Comparison of ENCODE assay signal across 8 mouse cellular contexts in genomic region chr15:98933833-98934216, GRCm38 (mm10). TPM values are rescaled to one million over a fixed set of nuclear protein-coding genes. Genes with fewer than 3 reads are reported as not detected.
A peak's percentile ranks its signal among the peaks of the same experiment; 100 is the strongest.
DNase-seq lines count a peak whose midpoint lies in the region; ATAC-seq and TF ChIP-seq lines count a peak whose summit lies in the region.

No protein-coding gene starts in this region.

- intact Hi-C loops in heart, postnatal 25 days (cut with DNase I), result loop anchor here (2.0 kb wide), 1 partner anchor 19 kb away; the partner anchor contains the start of genes Gm49450 and Tuba1a

- peak overlapping the region; percentile 73 for H3K4me2 ChIP-seq in forebrain, embryonic 15.5 days (replicated peaks)
- H3K4me2 ChIP-seq in neural tube, embryonic 14.5 days (ENCODE audit: low read depth, low read length), result peak overlapping the region; percentile 97

- TF ChIP-seq POLR2A in testis, adult 2 months (IDR thresholded peaks at IDR 0.05; ENCODE audit: control insufficient read depth, low read depth, low read length), result peak; percentile 69

- peaks cover 32% of the 10 kb centered on the region for H3K36me3 ChIP-seq in G1E (replicated peaks)
- H3K36me3 ChIP-seq in forebrain, embryonic 15.5 days, result peaks cover 11% of the 10 kb centered on the region
- H3K36me3 ChIP-seq in neural tube, embryonic 14.5 days (ENCODE audit: control insufficient read depth, insufficient read depth, low read length), result peaks cover 9% of the 10 kb centered on the region; the same call in 1 of the 2 replicates
- H3K36me3 ChIP-seq in testis, adult 2 months (ENCODE audit: control insufficient read depth, insufficient read depth, low read length), result no peaks in the 10 kb centered on the region; the same call in 1 of the 2 replicates

- H3K27ac ChIP-seq in forebrain, embryonic 15.5 days (replicated peaks), result peak overlapping the region; percentile 99
- H3K27ac ChIP-seq in neural tube, embryonic 14.5 days (ENCODE audit: low read depth, low read length), result peak overlapping the region; percentile 94
- H3K27ac ChIP-seq in testis, adult 2 months (ENCODE audit: control insufficient read depth, insufficient read depth, low read depth, low read length), result peak overlapping the region; percentile 86

- no peak for TF ChIP-seq CTCF in G1E (IDR thresholded peaks at IDR 0.05; ENCODE audit: low read depth, low read length)
- 0 out of 2 replicates have a peak, but pooled peaks have one; percentile 13 for TF ChIP-seq CTCF in testis, adult 2 months (IDR thresholded peaks at IDR 0.05; ENCODE audit: control insufficient read depth, insufficient read depth, insufficient replicate concordance, low read depth, low read length)

- ATAC-seq in G1E (ENCODE audit: extremely low read depth, insufficient number of reproducible peaks, low FRiP score, poor library complexity, severe bottlenecking), result peak; percentile 55
- peak; percentile 89 for ATAC-seq in forebrain, embryonic 15.5 days (replicated peaks)
- peak; percentile 85 for ATAC-seq in neural tube, embryonic 14.5 days (ENCODE audit: low read depth)

- peak overlapping the region; percentile 78 for H3K4me3 ChIP-seq in G1E (ENCODE audit: low read depth, low read length)
- H3K4me3 ChIP-seq in forebrain, embryonic 15.5 days, result peak overlapping the region; percentile 76
- peak overlapping the region; percentile 68 for H3K4me3 ChIP-seq in neural tube, embryonic 14.5 days (ENCODE audit: low read depth, low read length)
- H3K4me3 ChIP-seq in testis, adult 2 months (ENCODE audit: control insufficient read depth, low read depth, low read length), result peak overlapping the region; percentile 87

- DNase-seq in G1E (ENCODE audit: low spot score), result peak; percentile 58
- DNase-seq in cerebellum, adult 11-12 months, result peak; percentile 97
- peak; percentile 90 for DNase-seq in heart, postnatal 25 days (ENCODE audit: low spot score)
- peak; percentile 93 to 98 for DNase-seq in layer of hippocampus, adult 18-20 months (ENCODE audit: low spot score in 2 of 2)
- peak; percentile 96 to 97 for DNase-seq in lung, adult 18-20 months

- H3K27me3 ChIP-seq in G1E (ENCODE audit: insufficient read depth, low read length), result no peaks in the 10 kb centered on the region
- H3K27me3 ChIP-seq in forebrain, embryonic 15.5 days, result no peaks in the 10 kb centered on the region
- no peaks in the 10 kb centered on the region for H3K27me3 ChIP-seq in neural tube, embryonic 14.5 days (ENCODE audit: control insufficient read depth, insufficient read depth, low read length)
- no peaks in the 10 kb centered on the region for H3K27me3 ChIP-seq in testis, adult 2 months (ENCODE audit: control insufficient read depth, insufficient read depth, low read length)

- peak overlapping the region; percentile 90 for H3K9ac ChIP-seq in forebrain, embryonic 15.5 days (replicated peaks)
- H3K9ac ChIP-seq in neural tube, embryonic 14.5 days (replicated peaks; ENCODE audit: low read depth, low read length), result peak overlapping the region; percentile 69

- H3K9me3 ChIP-seq in G1E (replicated peaks), result no peaks in the 10 kb centered on the region
- H3K9me3 ChIP-seq in forebrain, embryonic 15.5 days, result no peaks in the 10 kb centered on the region
- no peaks in the 10 kb centered on the region for H3K9me3 ChIP-seq in neural tube, embryonic 14.5 days (ENCODE audit: control insufficient read depth, low read length)

- under 1% methylated on average over 35 of the region's 35 CpGs for WGBS in forebrain, embryonic 15.5 days
- under 1% methylated on average over 35 of the region's 35 CpGs for WGBS in neural tube, embryonic 14.5 days

- peaks cover 42% of the 10 kb centered on the region for H3K4me1 ChIP-seq in G1E (ENCODE audit: insufficient read depth, low read depth, low read length)
- H3K4me1 ChIP-seq in forebrain, embryonic 15.5 days, result peaks cover 35% of the 10 kb centered on the region
- H3K4me1 ChIP-seq in neural tube, embryonic 14.5 days (ENCODE audit: control insufficient read depth, insufficient read depth, low read length), result peaks cover 20% of the 10 kb centered on the region
- peaks cover 7% of the 10 kb centered on the region for H3K4me1 ChIP-seq in testis, adult 2 months (ENCODE audit: control insufficient read depth, insufficient read depth, low read length)

RNA-seq across cellular contexts. Expression of gene Tuba1b, which starts 0.5 kb away (rescaled TPM):
- total RNA-seq in G1E (2014; fragmentation: Nextera tagmentation), result 1,654 and 1,866 TPM in 2 replicates
- 717 and 929 TPM in 2 replicates for total RNA-seq in G1E (2017)
- polyA plus RNA-seq in G1E (2012), result 255 and 384 TPM in 2 replicates
- polyA plus RNA-seq in forebrain, embryonic 15.5 days (2015; fragmentation: Nextera tagmentation; extraction: Ambion mirVana), result 1,138 and 1,204 TPM in 2 replicates
- total RNA-seq in heart, postnatal 25 days (2021), result 100 to 1,000 TPM; 163 to 175 TPM
- 100 to 1,000 TPM; 448 to 490 TPM for total RNA-seq in layer of hippocampus, adult 18-20 months (2021)
- 1,186 and 1,301 TPM in 2 replicates for polyA plus RNA-seq in neural tube, embryonic 14.5 days (2014; fragmentation: Nextera tagmentation; extraction: Ambion mirVana)
- 124 and 148 TPM in 2 replicates for polyA plus RNA-seq in testis, adult 2 months (2012; rRNA removed)

RNA-seq across cellular contexts. Expression of gene Lmbr1l, which starts 15.8 kb away (rescaled TPM):
- 10.9 and 17.1 TPM in 2 replicates for total RNA-seq in G1E (2014; fragmentation: Nextera tagmentation)
- total RNA-seq in G1E (2017), result 4.5 and 7.4 TPM in 2 replicates
- 9.6 and 9.7 TPM in 2 replicates for polyA plus RNA-seq in G1E (2012)
- polyA plus RNA-seq in forebrain, embryonic 15.5 days (2015; fragmentation: Nextera tagmentation; extraction: Ambion mirVana), result 43.2 and 45.2 TPM in 2 replicates
- total RNA-seq in heart, postnatal 25 days (2021), result 10 to 100 TPM; 11.5 to 13.4 TPM
- 10 to 100 TPM; 13.7 to 14.0 TPM for total RNA-seq in layer of hippocampus, adult 18-20 months (2021)
- 7.3 and 10.5 TPM in 2 replicates for polyA plus RNA-seq in neural tube, embryonic 14.5 days (2014; fragmentation: Nextera tagmentation; extraction: Ambion mirVana)
- polyA plus RNA-seq in testis, adult 2 months (2012; rRNA removed), result 478 and 581 TPM in 2 replicates

RNA-seq across cellular contexts. Expression of gene Gm49450, which starts 19.5 kb away (rescaled TPM):
- not detected in 2 replicates for total RNA-seq in G1E (2014; fragmentation: Nextera tagmentation)
- not detected in 2 replicates for total RNA-seq in G1E (2017)
- polyA plus RNA-seq in G1E (2012), result not detected in 2 replicates
- not detected in 2 replicates for polyA plus RNA-seq in forebrain, embryonic 15.5 days (2015; fragmentation: Nextera tagmentation; extraction: Ambion mirVana)
- total RNA-seq in heart, postnatal 25 days (2021), result not detected
- not detected for total RNA-seq in layer of hippocampus, adult 18-20 months (2021)
- polyA plus RNA-seq in neural tube, embryonic 14.5 days (2014; fragmentation: Nextera tagmentation; extraction: Ambion mirVana), result not detected in 2 replicates
- polyA plus RNA-seq in testis, adult 2 months (2012; rRNA removed), result 2.3 and 2.4 TPM in 2 replicates

RNA-seq across cellular contexts. Expression of gene Tuba1a, which starts 19.7 kb away (rescaled TPM):
- 11.6 and 22.3 TPM in 2 replicates for total RNA-seq in G1E (2014; fragmentation: Nextera tagmentation)
- total RNA-seq in G1E (2017), result 35.9 and 52.0 TPM in 2 replicates
- polyA plus RNA-seq in G1E (2012), result 1.4 and 3.3 TPM in 2 replicates
- 14,933 and 15,115 TPM in 2 replicates for polyA plus RNA-seq in forebrain, embryonic 15.5 days (2015; fragmentation: Nextera tagmentation; extraction: Ambion mirVana)
- total RNA-seq in heart, postnatal 25 days (2021), result 100 to 1,000 TPM in 1 of 2 experiments, 10 to 100 TPM in 1; 99.4 to 105 TPM
- 100 to 1,000 TPM; 699 to 750 TPM for total RNA-seq in layer of hippocampus, adult 18-20 months (2021)
- polyA plus RNA-seq in neural tube, embryonic 14.5 days (2014; fragmentation: Nextera tagmentation; extraction: Ambion mirVana), result 13,706 and 14,496 TPM in 2 replicates
- polyA plus RNA-seq in testis, adult 2 months (2012; rRNA removed), result 77.2 and 93.1 TPM in 2 replicates

RNA-seq across cellular contexts. Expression of gene Dhh, which starts 35.5 kb away (rescaled TPM):
- total RNA-seq in G1E (2014; fragmentation: Nextera tagmentation) (not detected in 2 replicates), G1E (2017) (0.05 and 0.06 TPM in 2 replicates)
- polyA plus RNA-seq in G1E (2012), result not detected in 2 replicates
- 0.52 and 0.68 TPM in 2 replicates for polyA plus RNA-seq in forebrain, embryonic 15.5 days (2015; fragmentation: Nextera tagmentation; extraction: Ambion mirVana)
- 1 to 10 TPM; 1.8 TPM for total RNA-seq in heart, postnatal 25 days (2021)
- total RNA-seq in layer of hippocampus, adult 18-20 months (2021), result under 1 TPM; 0.08 to 0.15 TPM
- polyA plus RNA-seq in neural tube, embryonic 14.5 days (2014; fragmentation: Nextera tagmentation; extraction: Ambion mirVana), result 0.32 and 2.0 TPM in 2 replicates
- polyA plus RNA-seq in testis, adult 2 months (2012; rRNA removed), result 9.4 and 10.8 TPM in 2 replicates

Comparison
In these comparisons a context has a peak if more than half of its experiments do, and no peak if none do; other contexts are left out.
1. Peak in every context shown above with its lines: DNase-seq, ATAC-seq, H3K4me3 ChIP-seq and H3K27ac ChIP-seq.
2. RNA of gene Lmbr1l, which starts 15.8 kb away (polyA plus RNA-seq): 478 to 581 TPM in testis, adult 2 months; 43.2 to 45.2 TPM in forebrain, embryonic 15.5 days, 7.3 to 10.5 TPM in neural tube, embryonic 14.5 days and 9.6 to 9.7 TPM in G1E; every median in the first group is over 10 times any median in the second.